Mouse (Mus musculus) liver, embryonic 13.5 days (tissue): ENCODE results near the gene Wbp2. TPM values are rescaled to one million over a fixed set of nuclear protein-coding genes. Genes with fewer than 3 reads are reported as not detected.

Experiments
- ATAC-seq: fragments of 200-750 bp; cut with Nextera tagmentation; 2 replicates; pipeline ENCODE4 v1.8.0; 2017; ENCODE audit warnings: low read depth, mild to moderate bottlenecking, moderate number of reproducible peaks, moderate library complexity
- DNase-seq: peaks from one replicate; pipeline ENCODE4 v3.0.0; 2022
- H3K27ac ChIP-seq: fragments of 300-500 bp; sonication (generic); 2 replicates; pipeline ENCODE4 v1.5.1; 2015; ENCODE audit warnings: moderate library complexity, mild to moderate bottlenecking, inconsistent platforms
- H3K27me3 ChIP-seq: fragments of 300-500 bp; sonication (generic); 2 replicates; pipeline ENCODE4 v1.6.1; 2015; ENCODE audit warnings: mild to moderate bottlenecking, inconsistent platforms
- H3K36me3 ChIP-seq: fragments of 300-500 bp; sonication (generic); 2 replicates; pipeline ENCODE4 v1.6.1; 2015; ENCODE audit warnings: mild to moderate bottlenecking, inconsistent platforms
- H3K4me1 ChIP-seq: fragments of 300-500 bp; sonication (generic); replicated peaks from 2 replicates; pipeline ENCODE4 v1.6.1; 2015; ENCODE audit warnings: inconsistent platforms
- H3K4me2 ChIP-seq: fragments of 300-500 bp; sonication (generic); 2 replicates; pipeline ENCODE4 v1.6.1; 2015; ENCODE audit warnings: inconsistent platforms, mild to moderate bottlenecking, moderate library complexity
- H3K4me3 ChIP-seq: fragments of 300-500 bp; sonication (generic); replicated peaks from 2 replicates; pipeline ENCODE4 v1.5.1; 2015; ENCODE audit warnings: mild to moderate bottlenecking, inconsistent platforms
- H3K9ac ChIP-seq: fragments of 300-500 bp; sonication (generic); 2 replicates; pipeline ENCODE4 v1.6.1; 2015; ENCODE audit warnings: mild to moderate bottlenecking, inconsistent platforms
- H3K9me3 ChIP-seq: fragments of 300-500 bp; sonication (generic); replicated peaks from 2 replicates; pipeline ENCODE4 v1.6.1; 2016; ENCODE audit warnings: inconsistent platforms
- WGBS: fragments of 180-500 bp; shearing (Covaris S2); methylation state at CpG from one replicate; pipeline ENCODE4 v1.1.7; 2015; ENCODE audit not compliant: insufficient replicate concordance; 5-methylcytosine and 5-hydroxymethylcytosine counted together
- polyA plus RNA-seq: library from polyadenylated mRNA; unstranded; fragments of >200 nt; fragmentation: Nextera tagmentation; extraction: Ambion mirVana; gene quantifications from 2 replicates; pipeline ENCODE4 v1.2.1, GENCODE M21; 2015

The Wbp2 gene
- polyA plus RNA-seq, 1 experiment from 2014 or later, result 58.9 TPM

- Histone ChIP-seq H3K4me2 (peak overlapping the region; percentile 76), H3K9ac (peak overlapping the region; percentile 26; the same call in 1 of the 2 replicates), H3K4me3 (peak overlapping the region; percentile 68; the same call in 1 of the 2 replicates), H3K36me3 (peaks cover 17% of the 10 kb centered on the region), H3K27me3 (no peaks in the 10 kb centered on the region), H3K9me3 (no peaks in the 10 kb centered on the region), H3K4me1 (peaks cover 53% of the 10 kb centered on the region), H3K27ac (peak overlapping the region; percentile 79)
- ATAC-seq (no peak), DNase-seq (no peak)
- 38% methylated on average over 8 of the region's 8 CpGs for WGBS
Observed at GRCm38 (mm10) chr11:116088188-116088587, 1.4 kb upstream of the Wbp2 start.

- peak overlapping the region; percentile 76 for H3K4me2 ChIP-seq
- ATAC-seq (peak; percentile 73), DNase-seq (peak; percentile 83)
- peak overlapping the region; percentile 68 for H3K4me3 ChIP-seq
- H3K9ac ChIP-seq, result peak overlapping the region; percentile 64
- no peaks in the 10 kb centered on the region for H3K9me3 ChIP-seq
- WGBS, result 3% methylated on average over 31 of the region's 31 CpGs
- no peaks in the 10 kb centered on the region for H3K27me3 ChIP-seq
- peaks cover 56% of the 10 kb centered on the region for H3K4me1 ChIP-seq
- peak overlapping the region; percentile 79 for H3K27ac ChIP-seq
- peaks cover 24% of the 10 kb centered on the region for H3K36me3 ChIP-seq
Observed at GRCm38 (mm10) chr11:116087194-116088130, 667 bp upstream of the Wbp2 start.

- Histone ChIP-seq H3K4me2 (peak overlapping the region; percentile 76), H3K27ac (peak overlapping the region; percentile 86), H3K4me3 (peak overlapping the region; percentile 68), H3K4me1 (peaks cover 85% of the 10 kb centered on the region), H3K9ac (peak overlapping the region; percentile 80), H3K9me3 (no peaks in the 10 kb centered on the region), H3K27me3 (no peaks in the 10 kb centered on the region), H3K36me3 (peaks cover 57% of the 10 kb centered on the region)
- 31% methylated on average over 6 of the region's 6 CpGs for WGBS
- DNase-seq (peak; percentile 58), ATAC-seq (no peak)
Observed at GRCm38 (mm10) chr11:116084166-116084565, 2.6 kb downstream of the Wbp2 start.

- no peak overlapping the region for H3K4me3 ChIP-seq
- peaks cover 85% of the 10 kb centered on the region for H3K4me1 ChIP-seq
- no peak overlapping the region for H3K4me2 ChIP-seq
- WGBS, result 88% methylated on average over 14 of the region's 14 CpGs
- DNase-seq, result no peak
- no peaks in the 10 kb centered on the region for H3K9me3 ChIP-seq
- no peaks in the 10 kb centered on the region for H3K27me3 ChIP-seq
- H3K27ac ChIP-seq, result peak overlapping the region; percentile 86
- peaks cover 63% of the 10 kb centered on the region for H3K36me3 ChIP-seq
- peak overlapping the region; percentile 80; the same call in 1 of the 2 replicates for H3K9ac ChIP-seq
- ATAC-seq, result no peak
Observed at GRCm38 (mm10) chr11:116083096-116083672, 3.6 kb downstream of the Wbp2 start.

GRCm38 (mm10) chr11:116081081-116081480, 5.7 kb downstream of the Wbp2 start:
- Histone ChIP-seq H3K4me1 (peaks cover 97% of the 10 kb centered on the region), H3K4me3 (no peak overlapping the region), H3K9me3 (no peaks in the 10 kb centered on the region), H3K36me3 (peaks cover 63% of the 10 kb centered on the region), H3K27ac (peak overlapping the region; percentile 60; the same call in 1 of the 2 replicates), H3K27me3 (no peaks in the 10 kb centered on the region), H3K9ac (no peak overlapping the region), H3K4me2 (no peak overlapping the region)
- ATAC-seq, result no peak
- DNase-seq, result peak; percentile 65
- 69% methylated on average over 6 of the region's 6 CpGs for WGBS

- Histone ChIP-seq H3K9ac (0 out of 2 replicates have a peak overlapping the region, but pooled peaks have one; percentile 96), H3K9me3 (no peaks in the 10 kb centered on the region), H3K4me1 (peaks cover 95% of the 10 kb centered on the region), H3K4me3 (peak overlapping the region; percentile 6; the same call in 1 of the 2 replicates), H3K36me3 (peaks cover 67% of the 10 kb centered on the region), H3K27ac (peak overlapping the region; percentile 99), H3K4me2 (no peak overlapping the region), H3K27me3 (no peaks in the 10 kb centered on the region)
- 66% methylated on average over 10 of the region's 10 CpGs for WGBS
- DNase-seq (no peak), ATAC-seq (no peak)
Observed at GRCm38 (mm10) chr11:116079511-116079910, 7.3 kb downstream of the Wbp2 start.

GRCm38 (mm10) chr11:116078676-116079320, 8.0 kb downstream of the Wbp2 start:
- Histone ChIP-seq H3K4me1 (peaks cover 95% of the 10 kb centered on the region), H3K4me2 (peak overlapping the region; percentile 99), H3K9me3 (no peaks in the 10 kb centered on the region), H3K27ac (peak overlapping the region; percentile 99), H3K27me3 (no peaks in the 10 kb centered on the region), H3K4me3 (peak overlapping the region; percentile 6), H3K9ac (peak overlapping the region; percentile 96), H3K36me3 (peaks cover 65% of the 10 kb centered on the region)
- DNase-seq (no peak), ATAC-seq (no peak)
- 63% methylated on average over 10 of the region's 10 CpGs for WGBS

- peaks cover 90% of the 10 kb centered on the region for H3K4me1 ChIP-seq
- H3K27ac ChIP-seq, result peak overlapping the region; percentile 99
- peak overlapping the region; percentile 96 for H3K9ac ChIP-seq
- H3K4me2 ChIP-seq, result peak overlapping the region; percentile 99
- H3K36me3 ChIP-seq, result peaks cover 64% of the 10 kb centered on the region
- WGBS, result 6% methylated on average over 16 of the region's 16 CpGs
- peak overlapping the region; percentile 75 for H3K4me3 ChIP-seq
- no peaks in the 10 kb centered on the region for H3K27me3 ChIP-seq
- ATAC-seq (peak; percentile 6), DNase-seq (peak; percentile 63)
- H3K9me3 ChIP-seq, result no peaks in the 10 kb centered on the region
Observed at GRCm38 (mm10) chr11:116078221-116078620, 8.6 kb downstream of the Wbp2 start.

DNA sequence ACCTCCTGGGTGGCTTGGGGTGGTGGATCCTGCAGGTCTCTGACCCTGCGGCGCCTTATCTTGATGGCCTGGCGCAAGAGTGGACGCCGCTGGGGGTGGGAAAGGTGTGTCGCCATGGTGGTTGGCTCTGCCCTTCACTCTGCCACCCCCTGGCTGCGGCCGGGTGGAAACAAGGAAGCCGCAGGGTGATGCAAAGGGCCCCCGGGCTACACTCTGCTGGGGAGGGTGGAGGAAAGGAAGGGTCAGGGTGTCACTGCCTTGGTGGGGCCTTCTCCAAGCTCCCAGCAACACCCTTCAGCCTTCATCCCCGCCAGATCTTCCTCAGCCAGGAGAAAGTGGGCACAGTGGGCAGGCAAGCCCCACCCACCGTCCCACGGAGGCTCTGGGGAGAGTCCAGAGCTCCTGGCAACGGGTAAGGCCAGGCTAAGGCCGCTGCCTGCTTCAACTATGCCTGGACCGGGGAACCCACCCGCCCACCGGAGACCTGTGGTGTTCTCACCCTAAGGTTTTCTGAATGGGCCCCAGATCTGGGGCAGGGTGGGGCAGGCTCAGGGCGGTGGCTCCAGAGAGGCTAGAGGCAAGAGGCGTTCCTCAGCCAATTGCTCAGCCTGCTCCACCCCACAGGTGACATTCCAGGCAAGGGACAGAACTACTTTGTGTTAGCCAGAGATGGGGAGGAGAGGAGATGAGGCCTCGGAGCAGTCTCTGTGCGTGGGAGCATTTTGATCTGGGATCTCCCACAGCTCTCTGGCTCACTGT, 9.2 kb downstream of the Wbp2 start, which contains the start of gene Unc13d:
Unc13d (minus strand) TSS at position 516 of the 759 bp plus-strand sequence.
- H3K9me3 ChIP-seq, result no peaks in the 10 kb centered on the region
- DNase-seq (peak; percentile 76), ATAC-seq (peak; percentile 89)
- 8% methylated on average over 22 of the region's 22 CpGs for WGBS
- H3K36me3 ChIP-seq, result peaks cover 58% of the 10 kb centered on the region
- peak within 1 kb of the TSS; percentile 96 for H3K9ac ChIP-seq
- no peaks in the 10 kb centered on the region for H3K27me3 ChIP-seq
- H3K4me2 ChIP-seq, result peak within 1 kb of the TSS; percentile 99
- peak within 1 kb of the TSS; percentile 75 for H3K4me3 ChIP-seq
- peak within 1 kb of the TSS; percentile 99 for H3K27ac ChIP-seq
- H3K4me1 ChIP-seq, result peaks cover 88% of the 10 kb centered on the region

GRCm38 (mm10) chr11:116076836-116077235, 10.0 kb downstream of the Wbp2 start:
- Histone ChIP-seq H3K27me3 (no peaks in the 10 kb centered on the region), H3K27ac (peak overlapping the region; percentile 99), H3K4me2 (peak overlapping the region; percentile 99), H3K9ac (peak overlapping the region; percentile 96), H3K4me1 (peaks cover 83% of the 10 kb centered on the region), H3K4me3 (peak overlapping the region; percentile 75), H3K36me3 (peaks cover 54% of the 10 kb centered on the region), H3K9me3 (no peaks in the 10 kb centered on the region)
- 14% methylated on average over 7 of the region's 7 CpGs for WGBS
- peak; percentile 65 for DNase-seq
- ATAC-seq, result peak; percentile 50
